Mouse (Mus musculus): ENCODE data around the gene Iars2. TPM values are rescaled to one million over a fixed set of nuclear protein-coding genes. Genes with fewer than 3 reads are reported as not detected.

The Iars2 gene
- total and polyA plus RNA-seq, 3 experiments, result 39.9 to 43.9 TPM; not detected in 1

GRCm38 (mm10) chr1:185307645-185308044, 21.6 kb downstream of the Iars2 start:
- Histone ChIP-seq H3K27ac (ENCODE audit: control insufficient read depth, low read depth, low read length) (no peak overlapping the region), H3K27me3 (ENCODE audit: control insufficient read depth in 1 of 2, insufficient read depth in 2 of 2, low read length in 2 of 2) (no peaks in the 10 kb centered on the region), H3K9ac (ENCODE audit: control insufficient read depth, low read depth, low read length, poor library complexity, severe bottlenecking) (no peak overlapping the region), H3K79me2 (ENCODE audit: control insufficient read depth, insufficient read depth, low read length, poor library complexity) (no peaks in the 10 kb centered on the region), H3K4me3 (ENCODE audit: control insufficient read depth in 1 of 2, insufficient read depth in 1 of 2, low read depth in 2 of 2, low read length in 2 of 2) (no peak overlapping the region), H3K9me3 (replicated peaks; ENCODE audit: insufficient read depth, low read length) (no peaks in the 10 kb centered on the region), H3K4me1 (ENCODE audit: control insufficient read depth in 1 of 2, insufficient read depth in 2 of 2, low read length in 2 of 2) (no peaks in the 10 kb centered on the region), H3K36me3 (ENCODE audit: control insufficient read depth in 1 of 2, insufficient read depth in 2 of 2, low read length in 2 of 2) (peaks cover 0 to 8% of the 10 kb centered on the region in 2 experiments; a peak in 2 of 4 replicates)
- TF ChIP-seq MAX (IDR thresholded peaks at IDR 0.05; ENCODE audit: low read length) (no peak), ZKSCAN1 (IDR thresholded peaks at IDR 0.05; ENCODE audit: low read depth, low read length) (no peak), NELFE (IDR thresholded peaks at IDR 0.05; ENCODE audit: low read depth, low read length) (no peak), ZMIZ1 (IDR thresholded peaks at IDR 0.05; ENCODE audit: low read depth, low read length) (no peak), EP300 (IDR thresholded peaks at IDR 0.05; ENCODE audit: low read depth in 1 of 2, low read length in 2 of 2) (no peak), E2F4 (IDR thresholded peaks at IDR 0.05; ENCODE audit: borderline replicate concordance, low read depth, low read length) (no peak), MAFK (IDR thresholded peaks at IDR 0.05; ENCODE audit: borderline replicate concordance, low read depth, low read length) (no peak), GABPA (IDR thresholded peaks at IDR 0.05; ENCODE audit: low read depth, low read length) (no peak), POLR2AphosphoS2 (IDR thresholded peaks at IDR 0.05; ENCODE audit: low read length) (no peak), NRF1 (IDR thresholded peaks at IDR 0.05; ENCODE audit: insufficient read depth, low read depth, low read length, poor library complexity, severe bottlenecking) (no peak), KAT2A (conservative IDR thresholded peaks at IDR 0.05; ENCODE audit: low read depth, low read length) (no peak), USF1 (IDR thresholded peaks at IDR 0.05; ENCODE audit: low read depth, low read length) (no peak)
- DNase-seq (ENCODE audit: low read depth, low spot score), result no peak

- Histone ChIP-seq H3K9ac (ENCODE audit: control insufficient read depth, low read depth, low read length, poor library complexity, severe bottlenecking) (no peak overlapping the region), H3K27me3 (ENCODE audit: control insufficient read depth in 1 of 2, insufficient read depth in 2 of 2, low read length in 2 of 2) (no peaks in the 10 kb centered on the region), H3K4me1 (ENCODE audit: control insufficient read depth in 1 of 2, insufficient read depth in 2 of 2, low read length in 2 of 2) (no peaks in the 10 kb centered on the region), H3K27ac (ENCODE audit: control insufficient read depth, low read depth, low read length) (no peak overlapping the region), H3K4me3 (ENCODE audit: control insufficient read depth in 1 of 2, insufficient read depth in 1 of 2, low read depth in 2 of 2, low read length in 2 of 2) (no peak overlapping the region), H3K36me3 (ENCODE audit: control insufficient read depth in 1 of 2, insufficient read depth in 2 of 2, low read length in 2 of 2) (peaks cover 0 to 8% of the 10 kb centered on the region in 2 experiments; a peak in 2 of 4 replicates), H3K9me3 (replicated peaks; ENCODE audit: insufficient read depth, low read length) (no peaks in the 10 kb centered on the region), H3K79me2 (ENCODE audit: control insufficient read depth, insufficient read depth, low read length, poor library complexity) (no peaks in the 10 kb centered on the region)
- TF ChIP-seq E2F4 (IDR thresholded peaks at IDR 0.05; ENCODE audit: borderline replicate concordance, low read depth, low read length), result no peak
- no peak for TF ChIP-seq JUND (IDR thresholded peaks at IDR 0.05; ENCODE audit: low read depth, low read length)
- no peak for DNase-seq (ENCODE audit: low read depth, low spot score)
Observed at GRCm38 (mm10) chr1:185306836-185307235, 22.4 kb downstream of the Iars2 start.

- no peak overlapping the region for H3K4me3 ChIP-seq (ENCODE audit: control insufficient read depth in 1 of 2, insufficient read depth in 1 of 2, low read depth in 2 of 2, low read length in 2 of 2)
- no peak overlapping the region for H3K27ac ChIP-seq (ENCODE audit: control insufficient read depth, low read depth, low read length)
- no peak overlapping the region for H3K9ac ChIP-seq (ENCODE audit: control insufficient read depth, low read depth, low read length, poor library complexity, severe bottlenecking)
- H3K4me1 ChIP-seq (ENCODE audit: control insufficient read depth in 1 of 2, insufficient read depth in 2 of 2, low read length in 2 of 2), result no peaks in the 10 kb centered on the region
- H3K9me3 ChIP-seq (replicated peaks; ENCODE audit: insufficient read depth, low read length), result no peaks in the 10 kb centered on the region
- no peaks in the 10 kb centered on the region for H3K27me3 ChIP-seq (ENCODE audit: control insufficient read depth in 1 of 2, insufficient read depth in 2 of 2, low read length in 2 of 2)
- peaks cover 0 to under 1% of the 10 kb centered on the region in 2 experiments; a peak in 1 of 4 replicates for H3K36me3 ChIP-seq (ENCODE audit: control insufficient read depth in 1 of 2, insufficient read depth in 2 of 2, low read length in 2 of 2)
- TF ChIP-seq BHLHE40 (IDR thresholded peaks at IDR 0.05; ENCODE audit: borderline replicate concordance, low read depth, low read length), result no peak
- TF ChIP-seq ZC3H11A (IDR thresholded peaks at IDR 0.05; ENCODE audit: low read depth, low read length), result no peak
- TF ChIP-seq GABPA (IDR thresholded peaks at IDR 0.05; ENCODE audit: low read depth, low read length), result no peak
- TF ChIP-seq NELFE (IDR thresholded peaks at IDR 0.05; ENCODE audit: low read depth, low read length), result no peak
- no peak for TF ChIP-seq POLR2AphosphoS5 (IDR thresholded peaks at IDR 0.05; ENCODE audit: borderline replicate concordance, low read depth, low read length)
- TF ChIP-seq ETS1 (IDR thresholded peaks at IDR 0.05; ENCODE audit: low read depth, low read length), result no peak
- no peak for TF ChIP-seq USF2 (IDR thresholded peaks at IDR 0.05; ENCODE audit: borderline replicate concordance in 1 of 2, insufficient read depth in 1 of 2, low read depth in 1 of 2, low read length in 2 of 2)
- TF ChIP-seq MEF2A (IDR thresholded peaks at IDR 0.05; ENCODE audit: extremely low read depth, insufficient replicate concordance, low read depth, low read length, poor library complexity, severe bottlenecking), result no peak
- TF ChIP-seq MYB (IDR thresholded peaks at IDR 0.05; ENCODE audit: low read depth, low read length), result no peak
- no peak for DNase-seq (ENCODE audit: low read depth, low spot score)
- H3K79me2 ChIP-seq (ENCODE audit: control insufficient read depth, insufficient read depth, low read length, poor library complexity), result no peaks in the 10 kb centered on the region
Observed at GRCm38 (mm10) chr1:185302816-185303215, 26.4 kb downstream of the Iars2 start.

All from MEL (cell line).